Mouse (Mus musculus) kidney, embryonic 16.5 days (tissue): Measurements from ENCODE around the gene Isyna1. TPM values are rescaled to one million over a fixed set of nuclear protein-coding genes. Genes with fewer than 3 reads are reported as not detected.

Experiments used
- ATAC-seq: fragments of 200-750 bp; cut with Nextera tagmentation; 2 replicates; pipeline ENCODE4 v1.8.0; 2017; ENCODE audit warnings: moderate TSS enrichment; ENCODE audit not compliant: low FRiP score, low TSS enrichment
- H3K27ac ChIP-seq: fragments of 300-500 bp; sonication (generic); 2 replicates; pipeline ENCODE4 v1.5.1; 2014; ENCODE audit warnings: low read length
- H3K27me3 ChIP-seq: fragments of 300-500 bp; sonication (generic); 2 replicates; pipeline ENCODE4 v1.6.1; 2014; ENCODE audit warnings: low read length, control low read depth, mixed read lengths; ENCODE audit not compliant: insufficient read depth
- H3K36me3 ChIP-seq: fragments of 300-500 bp; sonication (generic); 2 replicates; pipeline ENCODE4 v1.6.1; 2014; ENCODE audit warnings: low read length, control low read depth, mixed read lengths; ENCODE audit not compliant: insufficient read depth
- H3K4me1 ChIP-seq: fragments of 300-500 bp; sonication (generic); 2 replicates; pipeline ENCODE4 v1.6.1; 2014; ENCODE audit warnings: low read length, control low read depth, mixed read lengths; ENCODE audit not compliant: insufficient read depth
- H3K4me2 ChIP-seq: fragments of 300-500 bp; sonication (generic); replicated peaks from 2 replicates; pipeline ENCODE4 v1.6.1; 2014; ENCODE audit warnings: low read depth, low read length
- H3K4me3 ChIP-seq: fragments of 300-500 bp; sonication (generic); 2 replicates; pipeline ENCODE4 v1.5.1; 2014; ENCODE audit warnings: mild to moderate bottlenecking, low read length
- H3K9ac ChIP-seq: fragments of 300-500 bp; sonication (generic); replicated peaks from 2 replicates; pipeline ENCODE4 v1.6.1; 2014; ENCODE audit warnings: low read length
- H3K9me3 ChIP-seq: fragments of 300-500 bp; sonication (generic); 2 replicates; pipeline ENCODE4 v1.6.1; 2016; ENCODE audit warnings: low read length, control low read depth
- WGBS: fragments of 180-500 bp; shearing (Covaris S2); extraction: QIAGEN DNeasy Blood & Tissue Kit; methylation state at CpG from one replicate; pipeline ENCODE4 v1.1.7; 2014; 5-methylcytosine and 5-hydroxymethylcytosine counted together
- polyA plus RNA-seq: library from polyadenylated mRNA; unstranded; fragments of >200 nt; fragmentation: Nextera tagmentation; extraction: Ambion mirVana; gene quantifications from 2 replicates; pipeline ENCODE4 v1.2.1, GENCODE M21; 2015

Gene Isyna1
- 215 and 217 TPM in 2 replicates for polyA plus RNA-seq

- peaks cover 33% of the 10 kb centered on the region for H3K36me3 ChIP-seq
These were observed at the start of gene Isyna1 for GRCm38 (mm10) chr8:70593961-70594609. TSS of gene Isyna1 (plus strand) at chr8:70594373.

GRCm38 (mm10) chr8:70546412-70546811 is 47.8 kb upstream of the Isyna1 start:
- Histone ChIP-seq H3K27ac (no peak overlapping the region), H3K9ac (no peak overlapping the region), H3K36me3 (0 out of 2 replicates have a peak, but pooled peaks cover 2% of the 10 kb centered on the region), H3K27me3 (no peaks in the 10 kb centered on the region), H3K4me2 (no peak overlapping the region), H3K9me3 (no peaks in the 10 kb centered on the region), H3K4me1 (peaks cover 20% of the 10 kb centered on the region), H3K4me3 (no peak overlapping the region)
- WGBS, result 77% methylated on average over 4 of the region's 4 CpGs
- ATAC-seq, result no peak

More at GRCm38 (mm10) chr8:70593961-70594609, at the start of gene Isyna1:
- H3K27me3 ChIP-seq, result no peaks in the 10 kb centered on the region
- H3K9ac ChIP-seq, result peak within 1 kb of the TSS; percentile 76
- under 1% methylated on average over 39 of the region's 40 CpGs for WGBS
- peak; percentile 91 for ATAC-seq
- peak within 1 kb of the TSS; percentile 99 for H3K4me2 ChIP-seq
- peak within 1 kb of the TSS; percentile 82 for H3K27ac ChIP-seq
- H3K9me3 ChIP-seq, result no peaks in the 10 kb centered on the region
- peak within 1 kb of the TSS; percentile 68 for H3K4me3 ChIP-seq
- H3K4me1 ChIP-seq, result peaks cover 53% of the 10 kb centered on the region

DNA sequence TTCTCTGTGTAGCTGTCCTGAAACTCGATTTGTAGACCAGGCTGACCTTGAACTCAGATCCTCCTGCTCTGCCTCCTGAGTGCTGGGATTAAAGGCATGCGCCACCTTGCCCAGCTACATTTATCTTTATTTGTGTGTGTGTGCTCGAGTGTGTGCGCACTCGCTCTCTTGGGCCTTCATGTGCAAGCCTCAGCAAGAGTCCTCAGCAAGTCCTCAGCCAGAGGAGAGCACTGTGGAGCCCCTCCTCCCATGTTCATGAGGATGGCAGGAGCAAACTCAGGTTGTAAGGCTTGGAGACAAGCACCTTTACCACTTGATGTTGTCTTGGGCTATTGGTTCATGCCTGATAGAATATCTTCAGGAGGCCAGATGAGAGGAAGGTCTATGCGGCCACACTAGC is 46.4 kb upstream of the Isyna1 start:
- 0 out of 2 replicates have a peak overlapping the region, but pooled peaks have one; percentile 18 for H3K27ac ChIP-seq
- ATAC-seq, result no peak
- no peak overlapping the region for H3K4me2 ChIP-seq
- H3K4me3 ChIP-seq, result no peak overlapping the region
- H3K27me3 ChIP-seq, result no peaks in the 10 kb centered on the region
- no peak overlapping the region for H3K9ac ChIP-seq
- H3K36me3 ChIP-seq, result 0 out of 2 replicates have a peak, but pooled peaks cover 2% of the 10 kb centered on the region
- WGBS, result 84% methylated on average over 6 of the region's 6 CpGs
- peaks cover 23% of the 10 kb centered on the region for H3K4me1 ChIP-seq
- H3K9me3 ChIP-seq, result no peaks in the 10 kb centered on the region

- 89% methylated on average over 10 of the region's 10 CpGs for WGBS
- Histone ChIP-seq H3K9ac (no peak overlapping the region), H3K9me3 (no peaks in the 10 kb centered on the region), H3K4me2 (no peak overlapping the region), H3K4me1 (peaks cover 30% of the 10 kb centered on the region), H3K27ac (no peak overlapping the region), H3K27me3 (no peaks in the 10 kb centered on the region), H3K36me3 (no peaks in the 10 kb centered on the region), H3K4me3 (no peak overlapping the region)
- ATAC-seq, result no peak
These were observed 44.6 kb upstream of the Isyna1 start for GRCm38 (mm10) chr8:70549412-70550184.

GRCm38 (mm10) chr8:70551558-70552161 is 42.5 kb upstream of the Isyna1 start:
- no peak overlapping the region for H3K4me3 ChIP-seq
- no peak; the same call in 1 of the 2 replicates for ATAC-seq
- H3K27ac ChIP-seq, result peak overlapping the region; percentile 32; the same call in 1 of the 2 replicates
- no peaks in the 10 kb centered on the region for H3K27me3 ChIP-seq
- no peak overlapping the region for H3K4me2 ChIP-seq
- peaks cover 24% of the 10 kb centered on the region; the same call in 1 of the 2 replicates for H3K4me1 ChIP-seq
- H3K9me3 ChIP-seq, result no peaks in the 10 kb centered on the region
- no peaks in the 10 kb centered on the region for H3K36me3 ChIP-seq
- WGBS, result 47% methylated on average over 3 of the region's 3 CpGs
- 0 out of 2 replicates have a peak overlapping the region, but pooled peaks have one; percentile 12 for H3K9ac ChIP-seq

GRCm38 (mm10) chr8:70552836-70553235 is 41.3 kb upstream of the Isyna1 start:
- 48% methylated on average over 1 of the region's 1 CpGs for WGBS
- Histone ChIP-seq H3K36me3 (no peaks in the 10 kb centered on the region), H3K4me2 (no peak overlapping the region), H3K4me1 (peaks cover 24% of the 10 kb centered on the region; the same call in 1 of the 2 replicates), H3K27me3 (no peaks in the 10 kb centered on the region), H3K4me3 (no peak overlapping the region), H3K9me3 (no peaks in the 10 kb centered on the region), H3K27ac (no peak overlapping the region), H3K9ac (no peak overlapping the region)
- ATAC-seq, result 0 out of 2 replicates have a peak, but pooled peaks have one; percentile 39

DNA sequence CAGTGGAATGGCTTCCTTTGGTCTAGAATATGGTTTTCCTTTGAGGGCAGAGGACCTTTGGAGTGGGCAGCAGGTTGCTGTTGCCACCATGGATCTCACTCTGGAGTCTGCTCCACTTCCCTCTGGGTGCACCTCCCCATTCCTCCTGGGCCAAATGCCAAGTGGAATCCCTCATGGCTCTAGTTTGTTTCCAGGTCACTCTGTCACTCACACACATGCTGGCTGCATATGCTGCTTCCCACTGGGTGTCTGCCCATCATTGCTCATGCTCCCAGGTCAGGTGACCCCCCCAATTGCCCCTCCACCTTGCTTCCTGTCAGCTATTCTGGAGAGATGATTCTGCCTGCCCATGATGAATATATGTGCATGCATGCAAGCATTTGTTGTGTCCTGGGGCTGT is 40.4 kb upstream of the Isyna1 start:
- H3K36me3 ChIP-seq, result no peaks in the 10 kb centered on the region
- no peak overlapping the region for H3K4me2 ChIP-seq
- H3K4me3 ChIP-seq, result no peak overlapping the region
- no peaks in the 10 kb centered on the region for H3K27me3 ChIP-seq
- H3K9me3 ChIP-seq, result no peaks in the 10 kb centered on the region
- H3K27ac ChIP-seq, result no peak overlapping the region
- H3K9ac ChIP-seq, result no peak overlapping the region
- H3K4me1 ChIP-seq, result peaks cover 28% of the 10 kb centered on the region; the same call in 1 of the 2 replicates
- no peak for ATAC-seq

GRCm38 (mm10) chr8:70555079-70555747 is 39.0 kb upstream of the Isyna1 start:
- Histone ChIP-seq H3K36me3 (no peaks in the 10 kb centered on the region), H3K9ac (no peak overlapping the region), H3K9me3 (no peaks in the 10 kb centered on the region), H3K27ac (no peak overlapping the region), H3K4me1 (peaks cover 37% of the 10 kb centered on the region), H3K4me2 (no peak overlapping the region), H3K4me3 (no peak overlapping the region), H3K27me3 (no peaks in the 10 kb centered on the region)
- ATAC-seq, result no peak
- WGBS, result 82% methylated on average over 4 of the region's 4 CpGs

- no peak overlapping the region for H3K4me3 ChIP-seq
- no peaks in the 10 kb centered on the region for H3K9me3 ChIP-seq
- H3K27ac ChIP-seq, result no peak overlapping the region
- 65% methylated on average over 4 of the region's 4 CpGs for WGBS
- peaks cover 37% of the 10 kb centered on the region for H3K4me1 ChIP-seq
- no peak overlapping the region for H3K4me2 ChIP-seq
- H3K27me3 ChIP-seq, result no peaks in the 10 kb centered on the region
- no peak for ATAC-seq
- 0 out of 2 replicates have a peak overlapping the region, but pooled peaks have one; percentile 7 for H3K9ac ChIP-seq
- no peaks in the 10 kb centered on the region for H3K36me3 ChIP-seq
These were observed 35.8 kb upstream of the Isyna1 start for GRCm38 (mm10) chr8:70558334-70558733.
